Mouse (Mus musculus): Measurements from ENCODE around the gene Hps1. TPM values are rescaled to one million over a fixed set of nuclear protein-coding genes. Genes with fewer than 3 reads are reported as not detected.

The Hps1 gene
- polyA plus RNA-seq, 1 experiment from 2014 or later: 19.5 TPM

DNA sequence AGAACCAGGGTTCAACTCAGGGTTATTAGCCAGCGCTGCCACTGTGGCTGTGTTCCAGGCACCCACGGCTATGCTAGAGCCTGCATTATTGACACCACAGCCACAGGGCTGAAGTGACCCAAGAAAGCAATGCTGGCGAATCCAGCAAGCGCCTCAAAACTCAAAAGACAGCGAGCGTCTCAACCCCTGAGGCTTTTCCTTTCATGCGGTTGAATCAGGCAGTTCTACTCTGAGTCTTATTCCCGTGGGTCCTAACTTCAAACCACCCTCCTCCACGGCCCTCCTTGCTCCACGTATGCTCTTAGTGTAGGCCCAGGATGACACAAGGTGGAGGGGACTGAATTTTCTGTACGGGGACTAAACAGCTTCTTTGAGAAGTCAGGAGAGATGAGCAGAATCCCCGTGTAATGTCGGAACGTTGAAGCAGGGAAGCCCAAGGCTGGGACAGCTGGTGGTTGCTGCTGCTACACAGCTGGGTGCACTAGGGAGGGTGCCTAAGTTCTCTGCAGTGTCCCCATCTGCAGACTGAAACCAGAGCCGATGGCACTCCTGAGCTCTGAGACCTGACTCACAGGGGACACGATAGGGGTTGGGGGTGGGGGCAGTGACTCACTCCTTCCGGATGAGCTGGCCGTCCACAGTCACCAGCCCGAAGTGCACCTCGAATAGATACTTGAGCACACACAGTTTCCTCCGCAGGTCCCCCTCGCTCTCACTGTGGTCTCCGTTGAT lies 9.5 kb downstream of the Hps1 start:
- Histone ChIP-seq H3K27me3 (replicated peaks; ENCODE audit: control insufficient read depth, insufficient read depth, low read length) (no peaks in the 10 kb centered on the region), H3K9me3 (ENCODE audit: control insufficient read depth, low read length) (no peaks in the 10 kb centered on the region), H3K36me3 (ENCODE audit: control insufficient read depth, insufficient read depth, low read length) (0 out of 2 replicates have a peak, but pooled peaks cover 2% of the 10 kb centered on the region), H3K4me1 (replicated peaks; ENCODE audit: control insufficient read depth, insufficient read depth, low read length) (no peaks in the 10 kb centered on the region), H3K4me3 (ENCODE audit: low read depth, low read length) (no peak overlapping the region), H3K9ac (ENCODE audit: low read depth, low read length) (no peak overlapping the region), H3K4me2 (no peak overlapping the region), H3K27ac (ENCODE audit: low read depth, low read length) (no peak overlapping the region)
- no peak for DNase-seq (ENCODE audit: low spot score)
- WGBS: 85% methylated on average over 23 of the region's 23 CpGs
- ATAC-seq (replicated peaks; ENCODE audit: low FRiP score): no peak

DNA sequence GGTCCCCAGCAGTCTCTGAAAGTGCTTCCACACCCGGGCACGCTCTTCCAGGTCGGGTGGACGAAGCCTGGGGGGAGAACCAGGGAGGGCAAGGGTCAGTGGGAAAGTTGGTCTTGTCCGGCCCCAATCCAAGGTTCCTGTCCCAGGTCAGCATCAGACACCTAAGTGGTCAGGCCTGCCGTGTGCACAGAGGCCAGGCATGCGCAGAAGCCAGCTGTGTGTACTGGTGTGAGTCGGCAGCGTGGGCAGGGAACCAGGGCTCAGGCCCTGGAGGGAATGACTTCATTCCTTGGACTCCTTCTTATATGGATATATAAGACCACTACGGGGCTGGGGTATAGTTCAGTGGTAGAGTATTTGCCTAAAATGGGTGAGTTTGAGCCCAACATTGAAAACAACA lies 10.1 kb downstream of the Hps1 start:
- no peak overlapping the region for H3K4me2 ChIP-seq
- no peak for DNase-seq (ENCODE audit: low spot score)
- H3K4me3 ChIP-seq (ENCODE audit: low read depth, low read length): no peak overlapping the region
- 0 out of 2 replicates have a peak, but pooled peaks cover 2% of the 10 kb centered on the region for H3K36me3 ChIP-seq (ENCODE audit: control insufficient read depth, insufficient read depth, low read length)
- ATAC-seq (replicated peaks; ENCODE audit: low FRiP score): no peak
- no peak overlapping the region for H3K27ac ChIP-seq (ENCODE audit: low read depth, low read length)
- no peaks in the 10 kb centered on the region for H3K27me3 ChIP-seq (replicated peaks; ENCODE audit: control insufficient read depth, insufficient read depth, low read length)
- H3K4me1 ChIP-seq (replicated peaks; ENCODE audit: control insufficient read depth, insufficient read depth, low read length): no peaks in the 10 kb centered on the region
- WGBS: 90% methylated on average over 10 of the region's 10 CpGs
- H3K9me3 ChIP-seq (ENCODE audit: control insufficient read depth, low read length): no peaks in the 10 kb centered on the region
- H3K9ac ChIP-seq (ENCODE audit: low read depth, low read length): no peak overlapping the region

DNA sequence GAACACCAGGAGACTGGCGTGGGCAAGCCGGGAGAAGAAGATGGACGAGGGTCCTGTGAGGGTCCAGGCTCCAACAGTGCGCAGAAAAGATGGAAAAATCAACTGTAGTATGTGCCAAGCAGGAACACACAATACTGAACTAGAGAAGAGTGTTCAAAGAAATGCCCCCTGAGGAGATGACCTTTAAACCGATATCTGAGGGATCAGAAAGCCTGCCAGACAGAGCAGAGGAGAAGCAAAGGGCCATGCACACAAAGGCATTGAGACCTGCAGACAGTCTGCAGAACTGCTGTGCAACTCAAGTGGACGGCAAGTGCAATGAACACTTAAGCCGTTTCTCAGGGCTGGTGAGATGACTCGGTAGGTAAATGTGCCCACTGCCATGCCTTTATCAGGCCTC lies 12.4 kb downstream of the Hps1 start:
- WGBS: 80% methylated on average over 8 of the region's 8 CpGs
- H3K27me3 ChIP-seq (replicated peaks; ENCODE audit: control insufficient read depth, insufficient read depth, low read length): no peaks in the 10 kb centered on the region

DNA sequence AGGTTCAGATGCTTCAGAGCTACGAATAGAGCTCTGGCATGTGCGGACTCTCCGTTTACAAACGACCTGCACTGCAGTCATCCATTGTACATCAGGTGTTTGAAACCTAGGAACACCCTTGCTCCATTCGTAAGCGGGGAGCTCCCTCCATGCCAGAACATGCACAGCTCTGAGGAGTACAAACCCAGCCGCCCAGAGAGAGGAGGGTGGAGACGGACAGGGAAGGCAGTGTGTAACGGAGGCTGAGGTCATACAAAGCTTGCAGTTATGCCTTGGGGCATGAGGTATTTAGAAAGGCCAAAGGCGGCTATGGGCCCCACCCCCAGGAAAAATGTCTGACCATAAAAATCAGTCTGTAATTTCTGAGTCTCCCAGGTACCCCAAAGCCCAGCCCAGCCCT lies 15.4 kb downstream of the Hps1 start:
- Histone ChIP-seq H3K27me3 (replicated peaks; ENCODE audit: control insufficient read depth, insufficient read depth, low read length) (no peaks in the 10 kb centered on the region), H3K4me1 (replicated peaks; ENCODE audit: control insufficient read depth, insufficient read depth, low read length) (no peaks in the 10 kb centered on the region), H3K4me2 (no peak overlapping the region), H3K27ac (ENCODE audit: low read depth, low read length) (no peak overlapping the region), H3K4me3 (ENCODE audit: low read depth, low read length) (no peak overlapping the region), H3K36me3 (ENCODE audit: control insufficient read depth, insufficient read depth, low read length) (no peaks in the 10 kb centered on the region), H3K9me3 (ENCODE audit: control insufficient read depth, low read length) (no peaks in the 10 kb centered on the region), H3K9ac (ENCODE audit: low read depth, low read length) (no peak overlapping the region)
- DNase-seq (ENCODE audit: low spot score) (no peak), ATAC-seq (replicated peaks; ENCODE audit: low FRiP score) (no peak)
- WGBS: 85% methylated on average over 10 of the region's 10 CpGs

More for the DNA sequence above, 12.4 kb downstream of the Hps1 start:
- ATAC-seq (replicated peaks; ENCODE audit: low FRiP score) (no peak), DNase-seq (ENCODE audit: low spot score) (no peak)
- 0 out of 2 replicates have a peak, but pooled peaks cover 2% of the 10 kb centered on the region for H3K36me3 ChIP-seq (ENCODE audit: control insufficient read depth, insufficient read depth, low read length)
- H3K4me1 ChIP-seq (replicated peaks; ENCODE audit: control insufficient read depth, insufficient read depth, low read length): no peaks in the 10 kb centered on the region
- no peak overlapping the region for H3K4me3 ChIP-seq (ENCODE audit: low read depth, low read length)
- H3K9me3 ChIP-seq (ENCODE audit: control insufficient read depth, low read length): no peaks in the 10 kb centered on the region
- H3K4me2 ChIP-seq: no peak overlapping the region
- H3K27ac ChIP-seq (ENCODE audit: low read depth, low read length): no peak overlapping the region
- no peak overlapping the region for H3K9ac ChIP-seq (ENCODE audit: low read depth, low read length)

DNA sequence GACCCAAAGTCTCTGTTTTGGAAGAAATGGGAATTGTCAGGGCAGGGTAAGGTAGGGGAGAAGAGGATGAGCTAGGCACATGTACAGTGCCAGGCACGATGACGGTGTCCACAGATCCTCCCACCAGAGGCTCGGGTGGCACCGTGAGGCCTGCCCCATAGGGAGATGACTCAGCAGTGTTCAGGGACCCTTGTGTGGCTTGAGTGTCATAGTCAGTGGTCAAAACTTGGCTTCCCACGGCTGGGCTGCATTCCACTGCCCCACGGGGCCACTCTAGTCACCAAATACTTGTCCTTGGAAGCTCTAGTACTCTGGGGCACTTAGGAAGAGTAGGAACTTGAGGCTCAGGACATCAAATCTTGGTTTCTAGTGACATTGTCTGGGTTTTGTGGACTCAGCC lies 23.1 kb downstream of the Hps1 start:
- Histone ChIP-seq H3K36me3 (ENCODE audit: control insufficient read depth, insufficient read depth, low read length) (no peaks in the 10 kb centered on the region), H3K4me1 (replicated peaks; ENCODE audit: control insufficient read depth, insufficient read depth, low read length) (peaks cover 19% of the 10 kb centered on the region), H3K9me3 (ENCODE audit: control insufficient read depth, low read length) (no peaks in the 10 kb centered on the region), H3K27ac (ENCODE audit: low read depth, low read length) (no peak overlapping the region), H3K27me3 (replicated peaks; ENCODE audit: control insufficient read depth, insufficient read depth, low read length) (no peaks in the 10 kb centered on the region), H3K9ac (ENCODE audit: low read depth, low read length) (no peak overlapping the region), H3K4me3 (ENCODE audit: low read depth, low read length) (no peak overlapping the region), H3K4me2 (no peak overlapping the region)
- DNase-seq (ENCODE audit: low spot score): no peak
- ATAC-seq (replicated peaks; ENCODE audit: low FRiP score): no peak
- whole genome bisulfite sequencing: 63% methylated on average over 6 of the region's 6 CpGs

DNA sequence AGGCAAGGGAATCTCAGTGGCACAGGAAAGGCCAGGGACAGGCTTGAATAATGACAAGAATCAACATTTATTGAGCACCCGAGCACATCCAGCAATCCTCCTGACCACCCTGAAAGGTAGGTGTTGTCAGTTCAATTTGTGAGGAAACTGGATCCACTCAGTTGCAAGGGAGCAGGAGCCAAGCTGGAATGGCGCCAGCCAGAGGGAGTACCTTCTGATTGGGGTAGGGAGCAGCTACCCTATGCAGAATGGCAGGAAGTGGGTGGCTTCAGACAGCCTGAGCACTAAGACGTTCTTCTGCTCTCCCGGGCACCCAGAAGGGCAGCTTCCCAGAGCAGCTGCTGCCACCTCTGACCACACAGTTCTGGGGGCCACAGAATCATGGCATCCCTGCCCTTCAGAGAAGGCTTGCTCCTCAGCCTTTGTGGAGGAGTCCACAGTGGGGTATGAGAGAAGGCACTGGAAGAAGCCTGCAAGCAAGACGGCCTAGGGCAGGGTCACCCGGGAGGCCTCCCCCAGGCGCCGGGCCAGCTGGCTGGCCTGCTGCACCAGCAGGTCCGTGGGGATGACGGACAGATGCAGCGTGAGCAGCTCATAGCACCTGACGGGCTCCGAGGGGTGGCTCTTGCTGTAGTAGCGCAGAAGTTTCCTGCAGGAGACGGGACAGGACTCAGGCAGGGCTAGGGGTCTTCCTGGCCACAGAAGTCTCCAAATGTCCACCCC lies 24.5 kb downstream of the Hps1 start:
- H3K9ac ChIP-seq (ENCODE audit: low read depth, low read length): no peak overlapping the region

DNA sequence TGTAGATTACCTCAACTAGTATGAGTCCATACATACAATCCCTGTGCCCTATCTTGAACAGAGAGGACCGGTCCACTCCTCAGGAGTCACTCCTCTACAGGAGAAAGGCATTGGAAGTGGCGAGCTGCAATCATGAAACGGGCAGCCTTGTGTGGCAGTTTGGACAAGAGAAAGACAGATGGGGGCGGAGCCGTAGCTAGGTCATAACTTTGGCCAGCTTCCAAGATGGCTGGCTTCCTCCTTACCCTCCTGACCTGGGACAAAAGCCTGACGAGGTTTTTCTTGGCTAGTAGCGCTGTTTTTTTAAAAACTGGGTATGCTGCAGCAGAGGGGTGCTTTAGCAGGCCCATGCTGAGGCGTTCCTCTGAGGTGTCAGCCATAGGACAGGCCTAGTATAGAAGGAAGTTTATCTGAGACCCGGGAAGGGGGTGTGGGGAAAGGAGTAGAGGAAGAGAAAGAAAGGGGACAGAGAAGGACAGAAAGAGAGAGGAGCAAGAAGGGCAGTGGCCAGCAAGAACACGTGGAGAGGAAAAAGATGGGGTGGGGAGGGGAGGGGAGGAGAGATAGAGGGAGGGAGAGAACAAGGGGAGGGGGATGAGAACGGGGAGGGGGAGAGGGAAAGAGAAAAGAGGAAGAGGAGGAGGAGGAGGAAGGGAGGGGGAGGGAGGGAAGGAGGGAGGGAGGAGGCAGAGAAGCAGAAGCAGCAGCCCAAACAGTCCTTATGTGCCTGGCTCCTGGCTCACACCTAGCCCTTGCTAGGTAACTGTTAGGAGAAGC lies 26.4 kb downstream of the Hps1 start:
- ATAC-seq (replicated peaks; ENCODE audit: low FRiP score) (peak; percentile 47), DNase-seq (ENCODE audit: low spot score) (no peak)
- Histone ChIP-seq H3K36me3 (ENCODE audit: control insufficient read depth, insufficient read depth, low read length) (no peaks in the 10 kb centered on the region), H3K4me3 (ENCODE audit: low read depth, low read length) (no peak overlapping the region), H3K27ac (ENCODE audit: low read depth, low read length) (peak overlapping the region; percentile 84), H3K4me1 (replicated peaks; ENCODE audit: control insufficient read depth, insufficient read depth, low read length) (peaks cover 26% of the 10 kb centered on the region), H3K9ac (ENCODE audit: low read depth, low read length) (no peak overlapping the region), H3K27me3 (replicated peaks; ENCODE audit: control insufficient read depth, insufficient read depth, low read length) (no peaks in the 10 kb centered on the region), H3K4me2 (peak overlapping the region; percentile 90), H3K9me3 (ENCODE audit: control insufficient read depth, low read length) (no peaks in the 10 kb centered on the region)
- 25% methylated on average over 11 of the region's 11 CpGs for WGBS

More for the DNA sequence above, 24.5 kb downstream of the Hps1 start:
- no peak for ATAC-seq (replicated peaks; ENCODE audit: low FRiP score)
- no peaks in the 10 kb centered on the region for H3K27me3 ChIP-seq (replicated peaks; ENCODE audit: control insufficient read depth, insufficient read depth, low read length)
- H3K4me1 ChIP-seq (replicated peaks; ENCODE audit: control insufficient read depth, insufficient read depth, low read length): peaks cover 20% of the 10 kb centered on the region
- no peak for DNase-seq (ENCODE audit: low spot score)
- 70% methylated on average over 15 of the region's 15 CpGs for WGBS
- H3K9me3 ChIP-seq (ENCODE audit: control insufficient read depth, low read length): no peaks in the 10 kb centered on the region
- H3K4me3 ChIP-seq (ENCODE audit: low read depth, low read length): no peak overlapping the region
- H3K4me2 ChIP-seq: no peak overlapping the region
- H3K36me3 ChIP-seq (ENCODE audit: control insufficient read depth, insufficient read depth, low read length): no peaks in the 10 kb centered on the region
- no peak overlapping the region for H3K27ac ChIP-seq (ENCODE audit: low read depth, low read length)

DNA sequence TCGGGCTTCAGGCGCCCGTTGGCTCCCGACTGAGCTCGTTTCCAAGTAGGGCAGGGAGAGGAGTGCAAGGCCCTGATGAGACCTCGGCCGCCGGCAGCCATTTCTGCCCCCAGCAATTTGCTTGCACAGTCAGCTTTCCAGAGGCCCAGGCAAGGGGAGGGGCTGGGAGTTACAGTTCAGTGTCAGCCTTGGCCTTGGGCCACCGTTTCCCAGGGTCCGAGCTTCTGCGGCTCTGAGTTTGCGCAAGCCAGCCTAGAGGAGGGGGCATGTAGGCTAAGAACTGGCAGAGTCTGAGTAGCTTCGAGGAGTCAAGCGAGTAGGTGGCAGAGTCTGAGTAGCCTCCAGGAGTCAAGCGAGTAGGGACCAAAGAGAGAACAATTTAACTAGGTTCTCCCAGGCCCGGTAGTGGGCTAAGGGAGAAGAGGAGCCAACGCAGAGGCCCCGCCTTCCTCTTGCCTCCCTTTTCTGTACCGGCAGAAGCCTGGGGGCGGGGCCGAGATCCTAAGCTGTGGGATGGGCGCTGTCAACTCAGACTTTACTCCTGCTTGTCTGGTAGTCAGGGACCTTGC lies 27.3 kb downstream of the Hps1 start, which contains the start of gene Pyroxd2:
Gene Pyroxd2, minus strand, starts transcription at position 413 of the 569 bp plus-strand sequence.
- 6% methylated on average over 22 of the region's 22 CpGs for WGBS
- Histone ChIP-seq H3K4me2 (peak within 1 kb of the TSS; percentile 90), H3K27me3 (replicated peaks; ENCODE audit: control insufficient read depth, insufficient read depth, low read length) (no peaks in the 10 kb centered on the region), H3K36me3 (ENCODE audit: control insufficient read depth, insufficient read depth, low read length) (no peaks in the 10 kb centered on the region), H3K4me1 (replicated peaks; ENCODE audit: control insufficient read depth, insufficient read depth, low read length) (peaks cover 26% of the 10 kb centered on the region), H3K9me3 (ENCODE audit: control insufficient read depth, low read length) (no peaks in the 10 kb centered on the region), H3K9ac (ENCODE audit: low read depth, low read length) (peak within 1 kb of the TSS; percentile 69), H3K27ac (ENCODE audit: low read depth, low read length) (peak within 1 kb of the TSS; percentile 84), H3K4me3 (ENCODE audit: low read depth, low read length) (peak within 1 kb of the TSS; percentile 49)
- peak; percentile 90 for ATAC-seq (replicated peaks; ENCODE audit: low FRiP score)
- peak; percentile 84 for DNase-seq (ENCODE audit: low spot score)
